Mouse (Mus musculus): Measurements from ENCODE around the gene Pafah1b1. TPM values are rescaled to one million over a fixed set of nuclear protein-coding genes. Genes with fewer than 3 reads are reported as not detected.

Pafah1b1 gene
- polyA plus RNA-seq, 1 experiment from 2014 or later: 77.7 TPM

- Histone ChIP-seq H3K9me3 (ENCODE audit: control insufficient read depth, low read depth, low read length) (no peaks in the 10 kb centered on the region), H3K4me2 (replicated peaks; ENCODE audit: low read depth, low read length) (no peak overlapping the region), H3K9ac (replicated peaks; ENCODE audit: low read depth, low read length) (no peak overlapping the region), H3K27me3 (ENCODE audit: control insufficient read depth, insufficient read depth, low read length) (no peaks in the 10 kb centered on the region), H3K27ac (ENCODE audit: low read length) (no peak overlapping the region), H3K36me3 (ENCODE audit: control insufficient read depth, insufficient read depth, low read length) (peaks cover 44% of the 10 kb centered on the region), H3K4me1 (ENCODE audit: control insufficient read depth, insufficient read depth, low read length) (no peaks in the 10 kb centered on the region), H3K4me3 (ENCODE audit: low read depth, low read length) (no peak overlapping the region)
- WGBS: 89% methylated on average over 1 of the region's 1 CpGs
- ATAC-seq (ENCODE audit: insufficient number of reproducible peaks, insufficient read depth, low FRiP score, low read depth): no peak
Observed at GRCm38 (mm10) chr11:74671013-74671412, 53.5 kb downstream of the Pafah1b1 start.

- peaks cover 49% of the 10 kb centered on the region for H3K36me3 ChIP-seq (ENCODE audit: control insufficient read depth, insufficient read depth, low read length)
- no peak for ATAC-seq (ENCODE audit: insufficient number of reproducible peaks, insufficient read depth, low FRiP score, low read depth)
- H3K27ac ChIP-seq (ENCODE audit: low read length): no peak overlapping the region
- no peak overlapping the region for H3K9ac ChIP-seq (replicated peaks; ENCODE audit: low read depth, low read length)
- H3K4me1 ChIP-seq (ENCODE audit: control insufficient read depth, insufficient read depth, low read length): no peaks in the 10 kb centered on the region
- H3K4me2 ChIP-seq (replicated peaks; ENCODE audit: low read depth, low read length): no peak overlapping the region
- no peaks in the 10 kb centered on the region for H3K9me3 ChIP-seq (ENCODE audit: control insufficient read depth, low read depth, low read length)
- H3K4me3 ChIP-seq (ENCODE audit: low read depth, low read length): no peak overlapping the region
- no peaks in the 10 kb centered on the region for H3K27me3 ChIP-seq (ENCODE audit: control insufficient read depth, insufficient read depth, low read length)
Observed at GRCm38 (mm10) chr11:74670151-74670550, 54.3 kb downstream of the Pafah1b1 start.

GRCm38 (mm10) chr11:74668971-74669370 is 55.5 kb downstream of the Pafah1b1 start:
- Histone ChIP-seq H3K4me1 (ENCODE audit: control insufficient read depth, insufficient read depth, low read length) (no peaks in the 10 kb centered on the region), H3K27ac (ENCODE audit: low read length) (no peak overlapping the region), H3K4me2 (replicated peaks; ENCODE audit: low read depth, low read length) (no peak overlapping the region), H3K36me3 (ENCODE audit: control insufficient read depth, insufficient read depth, low read length) (peaks cover 51% of the 10 kb centered on the region), H3K9ac (replicated peaks; ENCODE audit: low read depth, low read length) (no peak overlapping the region), H3K9me3 (ENCODE audit: control insufficient read depth, low read depth, low read length) (no peaks in the 10 kb centered on the region), H3K27me3 (ENCODE audit: control insufficient read depth, insufficient read depth, low read length) (no peaks in the 10 kb centered on the region), H3K4me3 (ENCODE audit: low read depth, low read length) (no peak overlapping the region)
- no peak for ATAC-seq (ENCODE audit: insufficient number of reproducible peaks, insufficient read depth, low FRiP score, low read depth)
- 87% methylated on average over 2 of the region's 2 CpGs for WGBS

GRCm38 (mm10) chr11:74668466-74668865 is 56.0 kb downstream of the Pafah1b1 start:
- Histone ChIP-seq H3K9me3 (ENCODE audit: control insufficient read depth, low read depth, low read length) (no peaks in the 10 kb centered on the region), H3K4me1 (ENCODE audit: control insufficient read depth, insufficient read depth, low read length) (no peaks in the 10 kb centered on the region), H3K9ac (replicated peaks; ENCODE audit: low read depth, low read length) (no peak overlapping the region), H3K27ac (ENCODE audit: low read length) (no peak overlapping the region), H3K4me3 (ENCODE audit: low read depth, low read length) (no peak overlapping the region), H3K36me3 (ENCODE audit: control insufficient read depth, insufficient read depth, low read length) (peaks cover 51% of the 10 kb centered on the region), H3K27me3 (ENCODE audit: control insufficient read depth, insufficient read depth, low read length) (no peaks in the 10 kb centered on the region), H3K4me2 (replicated peaks; ENCODE audit: low read depth, low read length) (no peak overlapping the region)
- 86% methylated on average over 5 of the region's 5 CpGs for WGBS
- ATAC-seq (ENCODE audit: insufficient number of reproducible peaks, insufficient read depth, low FRiP score, low read depth): no peak

- Histone ChIP-seq H3K27me3 (ENCODE audit: control insufficient read depth, insufficient read depth, low read length) (no peaks in the 10 kb centered on the region), H3K9ac (replicated peaks; ENCODE audit: low read depth, low read length) (no peak overlapping the region), H3K4me2 (replicated peaks; ENCODE audit: low read depth, low read length) (no peak overlapping the region), H3K27ac (ENCODE audit: low read length) (no peak overlapping the region), H3K9me3 (ENCODE audit: control insufficient read depth, low read depth, low read length) (no peaks in the 10 kb centered on the region), H3K36me3 (ENCODE audit: control insufficient read depth, insufficient read depth, low read length) (peaks cover 53% of the 10 kb centered on the region), H3K4me3 (ENCODE audit: low read depth, low read length) (no peak overlapping the region), H3K4me1 (ENCODE audit: control insufficient read depth, insufficient read depth, low read length) (no peaks in the 10 kb centered on the region)
- ATAC-seq (ENCODE audit: insufficient number of reproducible peaks, insufficient read depth, low FRiP score, low read depth): no peak
- WGBS: 94% methylated on average over 13 of the region's 13 CpGs
Observed at GRCm38 (mm10) chr11:74667582-74668010, 56.9 kb downstream of the Pafah1b1 start.

- no peak overlapping the region for H3K9ac ChIP-seq (replicated peaks; ENCODE audit: low read depth, low read length)
- peaks cover 58% of the 10 kb centered on the region for H3K36me3 ChIP-seq (ENCODE audit: control insufficient read depth, insufficient read depth, low read length)
- H3K27me3 ChIP-seq (ENCODE audit: control insufficient read depth, insufficient read depth, low read length): no peaks in the 10 kb centered on the region
- no peak for ATAC-seq (ENCODE audit: insufficient number of reproducible peaks, insufficient read depth, low FRiP score, low read depth)
- H3K4me3 ChIP-seq (ENCODE audit: low read depth, low read length): no peak overlapping the region
- no peaks in the 10 kb centered on the region for H3K4me1 ChIP-seq (ENCODE audit: control insufficient read depth, insufficient read depth, low read length)
- no peak overlapping the region for H3K27ac ChIP-seq (ENCODE audit: low read length)
- H3K4me2 ChIP-seq (replicated peaks; ENCODE audit: low read depth, low read length): no peak overlapping the region
- no peaks in the 10 kb centered on the region for H3K9me3 ChIP-seq (ENCODE audit: control insufficient read depth, low read depth, low read length)
- 94% methylated on average over 14 of the region's 14 CpGs for WGBS
Observed at GRCm38 (mm10) chr11:74666776-74667581, 57.5 kb downstream of the Pafah1b1 start.

GRCm38 (mm10) chr11:74666284-74666652 is 58.2 kb downstream of the Pafah1b1 start:
- Histone ChIP-seq H3K4me3 (ENCODE audit: low read depth, low read length) (no peak overlapping the region), H3K9me3 (ENCODE audit: control insufficient read depth, low read depth, low read length) (no peaks in the 10 kb centered on the region), H3K27me3 (ENCODE audit: control insufficient read depth, insufficient read depth, low read length) (no peaks in the 10 kb centered on the region), H3K9ac (replicated peaks; ENCODE audit: low read depth, low read length) (no peak overlapping the region), H3K4me1 (ENCODE audit: control insufficient read depth, insufficient read depth, low read length) (no peaks in the 10 kb centered on the region), H3K36me3 (ENCODE audit: control insufficient read depth, insufficient read depth, low read length) (peaks cover 64% of the 10 kb centered on the region), H3K4me2 (replicated peaks; ENCODE audit: low read depth, low read length) (no peak overlapping the region), H3K27ac (ENCODE audit: low read length) (no peak overlapping the region)
- 85% methylated on average over 5 of the region's 5 CpGs for WGBS
- no peak for ATAC-seq (ENCODE audit: insufficient number of reproducible peaks, insufficient read depth, low FRiP score, low read depth)

GRCm38 (mm10) chr11:74665631-74666283 is 58.7 kb downstream of the Pafah1b1 start:
- Histone ChIP-seq H3K9ac (replicated peaks; ENCODE audit: low read depth, low read length) (no peak overlapping the region), H3K27ac (ENCODE audit: low read length) (no peak overlapping the region), H3K9me3 (ENCODE audit: control insufficient read depth, low read depth, low read length) (no peaks in the 10 kb centered on the region), H3K27me3 (ENCODE audit: control insufficient read depth, insufficient read depth, low read length) (no peaks in the 10 kb centered on the region), H3K4me3 (ENCODE audit: low read depth, low read length) (no peak overlapping the region), H3K4me1 (ENCODE audit: control insufficient read depth, insufficient read depth, low read length) (no peaks in the 10 kb centered on the region), H3K4me2 (replicated peaks; ENCODE audit: low read depth, low read length) (no peak overlapping the region), H3K36me3 (ENCODE audit: control insufficient read depth, insufficient read depth, low read length) (peaks cover 69% of the 10 kb centered on the region)
- 94% methylated on average over 17 of the region's 17 CpGs for WGBS
- no peak for ATAC-seq (ENCODE audit: insufficient number of reproducible peaks, insufficient read depth, low FRiP score, low read depth)

Data from stomach, embryonic 14.5 days (tissue).